Mouse (Mus musculus) kidney, postnatal 25 days (tissue): ENCODE data around the gene Trappc2l.

Experiments used
- DNase-seq, 2 experiments: peaks; one replicate each; pipeline ENCODE4 v3.0.0; 2021; ENCODE audit warnings: mixed read lengths in 2 of 2

Trappc2l gene

GRCm38 (mm10) chr8:122658149-122658806 is 46.8 kb downstream of the Trappc2l start:
- DNase-seq: no peak

GRCm38 (mm10) chr8:122658807-122659160 is 47.3 kb downstream of the Trappc2l start:
- no peak for DNase-seq

GRCm38 (mm10) chr8:122660022-122660421 is 48.6 kb downstream of the Trappc2l start:
- DNase-seq: peak in 1 of 2 experiments; percentile 47

- DNase-seq: peak; percentile 69 to 82
These were observed 49.7 kb downstream of the Trappc2l start for GRCm38 (mm10) chr8:122661138-122661537.

GRCm38 (mm10) chr8:122661894-122662293 is 50.5 kb downstream of the Trappc2l start:
- DNase-seq: no peak

- no peak for DNase-seq
These were observed 51.7 kb downstream of the Trappc2l start for GRCm38 (mm10) chr8:122663106-122663505.

- DNase-seq: peak in 1 of 2 experiments; percentile 55
These were observed 52.2 kb downstream of the Trappc2l start for GRCm38 (mm10) chr8:122663670-122664069.

GRCm38 (mm10) chr8:122665221-122665620 is 53.8 kb downstream of the Trappc2l start:
- DNase-seq: peak; percentile 64 to 88

GRCm38 (mm10) chr8:122665667-122666316 is 54.4 kb downstream of the Trappc2l start:
- DNase-seq: peak; percentile 87 to 90
